Mouse (Mus musculus) erythroblast, embryonic 14.5 days (primary cell): ENCODE results near the gene Ccl27a. TPM values are rescaled to one million over a fixed set of nuclear protein-coding genes. Genes with fewer than 3 reads are reported as not detected.
A peak's percentile ranks its signal among the peaks of the same experiment; 100 is the strongest.

Experiments
- H3K27me3 ChIP-seq: 2 replicates; pipeline ENCODE4 v1.6.1; 2012; ENCODE audit warnings: inconsistent platforms; ENCODE audit not compliant: control insufficient read depth
- H3K36me3 ChIP-seq: 2 replicates; pipeline ENCODE4 v1.6.1; 2012; ENCODE audit warnings: mild to moderate bottlenecking, inconsistent platforms; ENCODE audit not compliant: control insufficient read depth
- H3K4me1 ChIP-seq: 2 replicates; pipeline ENCODE4 v1.6.1; 2012; ENCODE audit warnings: inconsistent platforms; ENCODE audit not compliant: control insufficient read depth
- H3K4me3 ChIP-seq: replicated peaks from 2 replicates; pipeline ENCODE3; 2012; ENCODE audit warnings: moderate library complexity, mild to moderate bottlenecking, inconsistent platforms
- H3K9me3 ChIP-seq: 2 replicates; pipeline ENCODE4 v1.6.1; 2012; ENCODE audit warnings: low read length, inconsistent platforms, mixed read lengths; ENCODE audit not compliant: control insufficient read depth
- GATA1 ChIP-seq: IDR thresholded peaks from 2 replicates; pipeline ENCODE4 v1.6.1; 2012; ENCODE audit warnings: low read length, inconsistent platforms, mixed read lengths
- TAL1 ChIP-seq: IDR thresholded peaks from 3 replicates; pipeline ENCODE4 v1.6.1; 2012; ENCODE audit warnings: low read length, inconsistent platforms, mixed read lengths
- polyA plus RNA-seq: library from polyadenylated mRNA; stranded (reverse); fragments of >175 nt; gene quantifications from 2 replicates; pipeline ENCODE4 v1.2.3, GENCODE M21; 2012

Gene Ccl27a
- polyA plus RNA-seq, 1 experiment, result 1.3 TPM

DNA sequence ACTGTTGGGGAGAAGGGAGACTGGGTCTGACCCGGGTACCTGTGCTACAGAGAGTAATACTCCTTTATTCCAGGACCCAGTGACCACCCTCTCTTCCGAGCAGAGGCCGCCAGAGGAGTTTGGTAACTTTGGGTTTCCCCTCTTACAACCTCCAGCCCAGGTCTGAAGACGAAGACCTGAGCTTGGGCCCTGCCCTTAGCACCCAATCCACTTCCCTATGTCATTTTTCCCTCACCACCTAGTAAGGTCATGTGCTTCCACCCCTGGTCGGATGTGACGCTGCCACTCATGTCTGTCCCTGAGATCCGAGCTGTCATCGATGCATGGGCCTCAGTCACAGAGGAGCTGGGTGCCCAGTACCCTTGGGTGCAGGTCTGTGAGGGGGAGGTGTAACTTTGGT, 17.6 kb downstream of the Ccl27a start:
- H3K4me1 ChIP-seq, result peaks cover 35% of the 10 kb centered on the region
- H3K27me3 ChIP-seq, result no peaks in the 10 kb centered on the region
- H3K36me3 ChIP-seq, result peaks cover 19% of the 10 kb centered on the region
- TF ChIP-seq TAL1, result no peak
- TF ChIP-seq GATA1, result no peak
- H3K9me3 ChIP-seq, result no peaks in the 10 kb centered on the region
- peak overlapping the region; percentile 82 for H3K4me3 ChIP-seq

DNA sequence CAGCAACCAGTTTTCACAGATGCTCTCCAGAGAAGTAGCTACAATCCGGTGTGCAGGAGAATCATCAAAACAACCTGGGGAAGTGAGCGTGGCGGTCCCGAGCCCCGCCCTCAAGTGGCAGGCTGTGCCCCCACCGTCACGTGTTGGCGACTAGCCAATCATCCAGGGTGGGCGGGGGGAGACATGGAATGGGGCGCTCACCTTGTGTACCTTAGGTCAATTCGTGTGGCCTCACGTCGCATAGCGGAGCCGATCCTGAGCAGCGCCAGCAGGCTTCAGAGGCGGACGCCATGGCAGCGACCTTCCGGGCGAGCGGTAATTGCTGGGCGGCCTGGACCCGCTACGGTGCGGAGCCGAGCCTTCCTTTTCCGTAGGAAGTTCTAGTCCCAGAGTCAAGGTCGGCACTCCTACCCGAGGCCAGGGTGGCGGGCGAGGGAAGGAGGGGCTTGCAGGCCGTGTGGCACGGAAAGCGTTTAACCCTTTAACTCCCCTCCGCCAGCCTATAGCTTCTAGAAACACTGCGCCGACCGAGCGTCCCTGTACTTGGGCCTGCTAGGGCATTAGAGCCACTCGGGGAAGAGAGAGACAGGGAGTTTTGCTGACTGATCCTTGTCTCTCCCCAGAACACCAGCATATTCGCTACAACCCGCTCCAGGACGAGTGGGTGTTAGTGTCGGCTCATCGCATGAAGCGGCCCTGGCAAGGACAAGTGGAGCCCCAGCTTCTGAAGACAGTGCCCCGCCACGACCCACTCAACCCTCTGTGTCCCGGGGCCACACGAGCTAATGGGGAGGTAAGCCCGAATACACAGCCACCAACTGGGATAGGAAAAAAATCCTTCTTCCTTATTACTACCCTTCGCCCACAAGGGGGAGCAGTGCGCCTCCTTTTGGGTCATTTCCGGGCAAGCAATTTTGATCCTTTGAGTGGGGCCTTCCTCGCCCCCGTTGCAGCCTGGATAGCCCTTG, 18.4 kb downstream of the Ccl27a start, which contains the start of gene Sigmar1:
Gene Sigmar1 (minus strand): TSS at position 820 of the 968 bp plus-strand sequence.
- Histone ChIP-seq H3K4me3 (peak within 1 kb of the TSS; percentile 82), H3K9me3 (no peaks in the 10 kb centered on the region), H3K4me1 (peaks cover 31% of the 10 kb centered on the region), H3K36me3 (peaks cover 19% of the 10 kb centered on the region), H3K27me3 (no peaks in the 10 kb centered on the region)
- TF ChIP-seq TAL1, result no peak
- TF ChIP-seq GATA1, result no peak

DNA sequence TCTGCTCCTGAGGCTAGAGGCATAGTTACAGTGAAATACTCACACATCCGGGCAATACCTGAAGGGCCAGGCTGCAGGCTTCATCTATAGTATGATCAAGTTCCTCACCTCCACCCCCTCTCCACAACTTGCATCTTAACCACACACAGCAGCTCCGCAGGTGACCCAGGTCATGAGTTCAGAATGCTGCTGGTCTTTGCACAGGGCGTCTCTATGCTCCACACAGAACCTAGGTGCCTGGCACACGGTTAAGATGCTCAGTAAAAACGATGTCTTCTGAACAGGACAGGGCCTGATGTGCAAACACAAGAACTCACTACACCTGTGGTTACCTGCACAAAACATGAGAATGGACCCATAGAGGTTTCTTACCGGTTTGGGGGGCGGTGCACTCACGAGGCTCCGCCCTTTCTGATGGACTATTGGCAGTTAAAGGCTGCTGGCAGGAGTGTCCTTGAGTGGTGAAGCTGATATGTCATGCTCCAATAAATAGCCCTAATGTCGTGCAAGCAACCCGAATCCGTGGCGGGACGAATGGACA, 19.2 kb downstream of the Ccl27a start, which contains the start of gene Galt:
Gene Galt (plus strand): TSS at position 432 of the 541 bp plus-strand sequence.
- Histone ChIP-seq H3K27me3 (no peaks in the 10 kb centered on the region), H3K4me1 (peaks cover 23% of the 10 kb centered on the region), H3K4me3 (peak within 1 kb of the TSS; percentile 82), H3K36me3 (peaks cover 19% of the 10 kb centered on the region), H3K9me3 (no peaks in the 10 kb centered on the region)
- no peak for TF ChIP-seq GATA1
- TF ChIP-seq TAL1, result no peak

DNA sequence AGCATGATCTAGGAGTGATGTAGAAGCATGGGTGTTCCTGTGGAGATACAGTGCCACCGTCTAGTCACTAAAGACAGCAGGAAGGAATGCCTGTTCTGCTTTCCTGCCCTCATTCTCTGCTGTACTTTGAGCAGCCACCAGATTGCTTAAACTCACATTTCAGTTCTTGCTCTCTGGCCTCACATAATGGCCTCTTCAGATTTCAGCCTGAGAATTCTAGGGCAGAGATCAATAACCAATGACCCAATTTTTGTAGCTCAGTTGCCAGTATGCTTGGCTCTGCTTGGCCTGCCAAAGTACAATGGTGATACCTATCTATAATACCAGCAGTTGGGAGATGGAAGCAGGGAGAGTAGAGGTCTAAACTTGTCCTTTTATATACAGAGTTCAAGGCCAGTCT, 29.0 kb downstream of the Ccl27a start:
- H3K27me3 ChIP-seq, result no peaks in the 10 kb centered on the region
- H3K9me3 ChIP-seq, result peaks cover 8% of the 10 kb centered on the region
- H3K36me3 ChIP-seq, result no peaks in the 10 kb centered on the region
- H3K4me3 ChIP-seq, result no peak overlapping the region
- peaks cover 15% of the 10 kb centered on the region for H3K4me1 ChIP-seq
- TF ChIP-seq TAL1 (no peak), GATA1 (no peak)

DNA sequence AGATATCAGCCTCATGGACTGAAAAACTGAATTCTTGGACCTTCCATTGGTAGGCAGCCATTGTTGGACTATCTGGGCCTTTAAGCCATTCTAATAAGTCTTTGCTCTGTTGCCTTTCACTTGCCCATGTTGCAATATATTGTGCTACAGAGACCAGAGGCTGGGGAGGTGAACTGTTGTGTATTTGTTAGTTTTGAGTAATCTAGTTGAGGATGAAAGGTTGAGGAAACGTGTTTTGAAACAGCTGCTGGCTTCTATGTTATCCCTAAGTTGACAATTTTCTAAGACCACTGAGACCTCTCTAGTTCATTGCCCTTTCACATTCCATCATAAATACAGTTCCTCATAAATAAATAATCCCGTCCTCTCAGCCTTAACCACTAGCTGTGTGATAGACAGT, 29.9 kb downstream of the Ccl27a start:
- TF ChIP-seq TAL1, result no peak
- TF ChIP-seq GATA1, result no peak
- no peaks in the 10 kb centered on the region for H3K27me3 ChIP-seq
- H3K4me1 ChIP-seq, result peaks cover 22% of the 10 kb centered on the region
- no peak overlapping the region for H3K4me3 ChIP-seq
- H3K36me3 ChIP-seq, result peaks cover 5% of the 10 kb centered on the region
- H3K9me3 ChIP-seq, result peaks cover 8% of the 10 kb centered on the region

DNA sequence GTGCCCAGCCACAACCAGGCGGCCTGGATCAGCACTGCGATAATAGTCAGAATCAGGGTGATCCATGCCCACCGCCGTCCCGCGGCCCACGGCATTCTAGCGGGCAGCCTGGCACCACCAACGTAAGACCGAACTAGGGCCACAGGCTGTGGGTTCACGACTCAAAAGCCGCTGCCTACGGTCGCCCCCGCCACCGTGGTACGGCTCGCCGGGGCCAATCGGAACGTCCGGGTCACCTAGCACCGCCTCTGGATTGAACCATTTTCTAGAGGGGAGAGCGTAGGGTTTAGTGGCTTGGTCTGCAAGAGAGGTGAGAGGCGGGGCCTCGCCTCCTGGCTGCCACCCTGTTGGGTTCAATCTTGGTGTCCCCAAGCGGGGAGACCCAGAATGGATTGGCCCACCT, 32.9 kb downstream of the Ccl27a start:
- TF ChIP-seq GATA1 (no peak), TAL1 (no peak)
- peak overlapping the region; percentile 80 for H3K4me3 ChIP-seq
- H3K36me3 ChIP-seq, result peaks cover 12% of the 10 kb centered on the region
- H3K4me1 ChIP-seq, result peaks cover 27% of the 10 kb centered on the region
- H3K9me3 ChIP-seq, result peaks cover under 1% of the 10 kb centered on the region; the same call in 1 of the 2 replicates
- no peaks in the 10 kb centered on the region for H3K27me3 ChIP-seq

DNA sequence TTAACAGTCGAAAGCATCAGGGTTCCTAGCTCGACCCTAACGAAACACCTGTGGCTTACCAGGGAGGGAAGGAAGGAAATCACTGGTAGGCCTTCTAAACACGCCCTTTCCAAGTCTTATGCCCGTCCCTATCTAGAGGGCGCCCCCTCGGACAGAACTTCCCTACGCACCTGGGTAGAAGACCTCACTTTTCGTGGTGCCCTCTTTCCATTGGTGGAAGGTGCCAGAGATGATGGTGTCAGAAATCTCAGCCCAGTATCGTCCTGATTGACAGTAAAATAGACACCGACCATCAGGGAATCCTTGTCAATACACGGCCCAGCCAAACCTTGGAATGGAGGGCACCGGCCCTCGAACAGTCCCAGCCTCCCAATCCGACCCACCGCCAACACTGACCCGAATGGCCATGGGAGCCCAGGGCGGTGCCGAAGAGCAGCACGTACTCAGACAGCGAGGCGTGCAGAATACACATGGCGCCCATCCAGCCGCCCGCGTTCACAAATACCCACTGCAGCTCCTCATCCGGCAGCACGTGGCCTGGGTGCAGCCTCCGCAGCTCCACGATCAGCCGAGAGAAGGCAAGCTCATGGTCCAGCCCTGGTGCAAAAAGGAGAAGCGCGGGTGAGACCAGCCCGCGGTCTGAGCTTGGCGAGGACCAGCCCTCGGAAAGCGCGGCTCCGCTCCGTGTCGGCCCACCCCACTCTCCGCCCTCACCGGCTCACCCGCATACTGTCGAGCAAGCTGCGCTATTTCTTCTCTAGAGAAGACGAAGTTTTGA, 33.5 kb downstream of the Ccl27a start:
- peaks cover 27% of the 10 kb centered on the region for H3K4me1 ChIP-seq
- peak overlapping the region; percentile 80 for H3K4me3 ChIP-seq
- H3K9me3 ChIP-seq, result no peaks in the 10 kb centered on the region
- TF ChIP-seq TAL1, result no peak
- no peak for TF ChIP-seq GATA1
- peaks cover 1% of the 10 kb centered on the region; the same call in 1 of the 2 replicates for H3K27me3 ChIP-seq
- H3K36me3 ChIP-seq, result peaks cover 12% of the 10 kb centered on the region

DNA sequence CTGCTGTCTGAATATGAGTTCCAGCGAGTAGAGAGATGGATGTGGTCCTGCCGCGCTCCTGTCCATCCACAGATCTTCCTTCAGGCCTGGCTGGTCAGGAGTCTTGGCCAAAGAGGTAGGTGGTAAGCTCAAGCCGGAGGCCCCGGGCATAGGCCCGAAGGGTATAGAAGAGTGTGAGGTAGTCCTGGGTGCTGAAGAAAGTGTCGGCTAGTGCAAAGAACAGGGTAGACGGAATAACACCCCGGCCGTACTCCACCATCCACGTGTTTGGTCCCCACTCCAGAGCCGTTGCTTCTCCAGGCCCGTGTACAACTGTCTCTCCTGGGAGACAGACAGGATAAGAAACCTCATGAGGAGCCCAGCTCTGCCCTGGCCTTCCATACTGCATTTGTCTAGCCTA, 34.8 kb downstream of the Ccl27a start:
- TF ChIP-seq GATA1 (no peak), TAL1 (no peak)
- Histone ChIP-seq H3K36me3 (peaks cover 12% of the 10 kb centered on the region), H3K27me3 (peaks cover 8% of the 10 kb centered on the region), H3K9me3 (no peaks in the 10 kb centered on the region), H3K4me1 (peaks cover 27% of the 10 kb centered on the region), H3K4me3 (no peak overlapping the region)
